Mouse (Mus musculus) intestine, embryonic 16.5 days (tissue): Measurements from ENCODE around the gene Syce1l. TPM values are rescaled to one million over a fixed set of nuclear protein-coding genes. Genes with fewer than 3 reads are reported as not detected.

Experiments
- ATAC-seq: fragments of 200-750 bp; cut with Nextera tagmentation; 2 replicates; pipeline ENCODE4 v1.8.0; 2017; ENCODE audit warnings: moderate TSS enrichment, moderate library complexity
- H3K27ac ChIP-seq: fragments of 300-500 bp; sonication (generic); 2 replicates; pipeline ENCODE4 v1.5.1; 2014; ENCODE audit warnings: mild to moderate bottlenecking, low read length
- H3K27me3 ChIP-seq: fragments of 300-500 bp; sonication (generic); replicated peaks from 2 replicates; pipeline ENCODE4 v1.6.1; 2014; ENCODE audit warnings: low read length, control low read depth, mixed read lengths; ENCODE audit not compliant: control insufficient read depth, insufficient read depth
- H3K36me3 ChIP-seq: fragments of 300-500 bp; sonication (generic); 2 replicates; pipeline ENCODE4 v1.6.1; 2014; ENCODE audit warnings: low read length, control low read depth; ENCODE audit not compliant: control insufficient read depth, insufficient read depth
- H3K4me1 ChIP-seq: fragments of 300-500 bp; sonication (generic); 2 replicates; pipeline ENCODE4 v1.6.1; 2014; ENCODE audit warnings: low read length, control low read depth, mixed read lengths; ENCODE audit not compliant: control insufficient read depth, insufficient read depth
- H3K4me2 ChIP-seq: fragments of 300-500 bp; sonication (generic); 2 replicates; pipeline ENCODE4 v1.6.1; 2014; ENCODE audit warnings: low read depth, low read length, control low read depth
- H3K4me3 ChIP-seq: fragments of 300-500 bp; sonication (generic); 2 replicates; pipeline ENCODE4 v1.5.1; 2014; ENCODE audit warnings: mild to moderate bottlenecking, low read length
- H3K9ac ChIP-seq: fragments of 300-500 bp; sonication (generic); 2 replicates; pipeline ENCODE4 v1.6.1; 2014; ENCODE audit warnings: low read depth, low read length
- H3K9me3 ChIP-seq: fragments of 300-500 bp; sonication (generic); 2 replicates; pipeline ENCODE4 v1.6.1; 2016; ENCODE audit warnings: low read length, control low read depth; ENCODE audit not compliant: control insufficient read depth
- WGBS: fragments of 180-500 bp; shearing (Covaris S2); extraction: QIAGEN DNeasy Blood & Tissue Kit; methylation state at CpG from one replicate; pipeline ENCODE4 v1.1.7; 2014; 5-methylcytosine and 5-hydroxymethylcytosine counted together
- polyA plus RNA-seq: library from polyadenylated mRNA; unstranded; fragments of >200 nt; fragmentation: Nextera tagmentation; extraction: Ambion mirVana; gene quantifications from 2 replicates; pipeline ENCODE4 v1.2.1, GENCODE M21; 2015

The Syce1l gene
- polyA plus RNA-seq, 1 experiment from 2014 or later: not detected

GRCm38 (mm10) chr8:113665951-113666350 lies 22.9 kb downstream of the Syce1l start:
- Histone ChIP-seq H3K4me1 (no peaks in the 10 kb centered on the region), H3K4me3 (no peak overlapping the region), H3K27me3 (no peaks in the 10 kb centered on the region), H3K4me2 (no peak overlapping the region), H3K9ac (no peak overlapping the region), H3K27ac (no peak overlapping the region), H3K9me3 (no peaks in the 10 kb centered on the region), H3K36me3 (no peaks in the 10 kb centered on the region)
- ATAC-seq: no peak
- 68% methylated on average over 8 of the region's 8 CpGs for WGBS

- no peak overlapping the region for H3K4me2 ChIP-seq
- WGBS: 71% methylated on average over 16 of the region's 16 CpGs
- no peak for ATAC-seq
- H3K9me3 ChIP-seq: no peaks in the 10 kb centered on the region
- H3K27me3 ChIP-seq: no peaks in the 10 kb centered on the region
- no peak overlapping the region for H3K4me3 ChIP-seq
- H3K9ac ChIP-seq: no peak overlapping the region
- no peaks in the 10 kb centered on the region for H3K4me1 ChIP-seq
- no peaks in the 10 kb centered on the region for H3K36me3 ChIP-seq
- H3K27ac ChIP-seq: no peak overlapping the region
These were observed 23.9 kb downstream of the Syce1l start for GRCm38 (mm10) chr8:113666714-113667432.

GRCm38 (mm10) chr8:113669924-113670323 lies 26.9 kb downstream of the Syce1l start:
- ATAC-seq: no peak
- H3K9ac ChIP-seq: no peak overlapping the region
- no peak overlapping the region for H3K4me2 ChIP-seq
- 75% methylated on average over 10 of the region's 10 CpGs for WGBS
- H3K9me3 ChIP-seq: no peaks in the 10 kb centered on the region
- no peak overlapping the region for H3K27ac ChIP-seq
- no peaks in the 10 kb centered on the region for H3K36me3 ChIP-seq
- no peak overlapping the region for H3K4me3 ChIP-seq
- H3K4me1 ChIP-seq: no peaks in the 10 kb centered on the region
- H3K27me3 ChIP-seq: no peaks in the 10 kb centered on the region

- WGBS: 82% methylated on average over 11 of the region's 11 CpGs
- no peak overlapping the region for H3K4me2 ChIP-seq
- no peaks in the 10 kb centered on the region for H3K36me3 ChIP-seq
- H3K9me3 ChIP-seq: no peaks in the 10 kb centered on the region
- no peaks in the 10 kb centered on the region for H3K27me3 ChIP-seq
- H3K4me3 ChIP-seq: no peak overlapping the region
- ATAC-seq: no peak
- no peak overlapping the region for H3K27ac ChIP-seq
- H3K4me1 ChIP-seq: no peaks in the 10 kb centered on the region
- no peak overlapping the region for H3K9ac ChIP-seq
These were observed 29.7 kb downstream of the Syce1l start for GRCm38 (mm10) chr8:113672599-113673255.

- ATAC-seq: no peak
- H3K4me2 ChIP-seq: no peak overlapping the region
- H3K36me3 ChIP-seq: no peaks in the 10 kb centered on the region
- H3K27me3 ChIP-seq: no peaks in the 10 kb centered on the region
- 60% methylated on average over 3 of the region's 3 CpGs for WGBS
- H3K4me3 ChIP-seq: no peak overlapping the region
- no peaks in the 10 kb centered on the region for H3K9me3 ChIP-seq
- H3K9ac ChIP-seq: no peak overlapping the region
- no peak overlapping the region for H3K27ac ChIP-seq
- H3K4me1 ChIP-seq: no peaks in the 10 kb centered on the region
These were observed 30.3 kb downstream of the Syce1l start for GRCm38 (mm10) chr8:113673300-113673699.

GRCm38 (mm10) chr8:113674611-113675010 lies 31.6 kb downstream of the Syce1l start:
- H3K36me3 ChIP-seq: no peaks in the 10 kb centered on the region
- WGBS: 60% methylated on average over 3 of the region's 3 CpGs
- no peak overlapping the region for H3K27ac ChIP-seq
- no peaks in the 10 kb centered on the region for H3K4me1 ChIP-seq
- H3K9me3 ChIP-seq: no peaks in the 10 kb centered on the region
- H3K27me3 ChIP-seq: no peaks in the 10 kb centered on the region
- no peak overlapping the region for H3K4me3 ChIP-seq
- ATAC-seq: no peak
- no peak overlapping the region for H3K9ac ChIP-seq
- H3K4me2 ChIP-seq: no peak overlapping the region

GRCm38 (mm10) chr8:113675281-113675680 lies 32.3 kb downstream of the Syce1l start:
- no peak overlapping the region for H3K4me2 ChIP-seq
- 48% methylated on average over 2 of the region's 2 CpGs for WGBS
- no peak overlapping the region for H3K27ac ChIP-seq
- no peaks in the 10 kb centered on the region for H3K4me1 ChIP-seq
- H3K36me3 ChIP-seq: no peaks in the 10 kb centered on the region
- no peak overlapping the region for H3K9ac ChIP-seq
- H3K27me3 ChIP-seq: no peaks in the 10 kb centered on the region
- no peak overlapping the region for H3K4me3 ChIP-seq
- H3K9me3 ChIP-seq: no peaks in the 10 kb centered on the region
- no peak for ATAC-seq

- H3K4me3 ChIP-seq: no peak overlapping the region
- no peaks in the 10 kb centered on the region for H3K4me1 ChIP-seq
- H3K27me3 ChIP-seq: no peaks in the 10 kb centered on the region
- no peak overlapping the region for H3K4me2 ChIP-seq
- no peak overlapping the region for H3K27ac ChIP-seq
- H3K9ac ChIP-seq: no peak overlapping the region
- WGBS: 90% methylated on average over 1 of the region's 1 CpGs
- H3K36me3 ChIP-seq: no peaks in the 10 kb centered on the region
- no peak for ATAC-seq
- no peaks in the 10 kb centered on the region for H3K9me3 ChIP-seq
These were observed 33.8 kb downstream of the Syce1l start for GRCm38 (mm10) chr8:113676811-113677210.

GRCm38 (mm10) chr8:113679361-113679760 lies 36.3 kb downstream of the Syce1l start:
- no peaks in the 10 kb centered on the region for H3K4me1 ChIP-seq
- no peak overlapping the region for H3K9ac ChIP-seq
- H3K27me3 ChIP-seq: no peaks in the 10 kb centered on the region
- H3K4me3 ChIP-seq: no peak overlapping the region
- H3K9me3 ChIP-seq: no peaks in the 10 kb centered on the region
- no peak for ATAC-seq
- no peaks in the 10 kb centered on the region for H3K36me3 ChIP-seq
- WGBS: 58% methylated on average over 3 of the region's 3 CpGs
- no peak overlapping the region for H3K27ac ChIP-seq
- no peak overlapping the region for H3K4me2 ChIP-seq
